Comparison of ENCODE assay signal across 13 mouse cellular contexts in genomic region chrX:94030081-94030480, GRCm38 (mm10).
"Had no signal": no experiment of that assay in that cellular context is flagged by ENCODE, and none has a peak within 500 bp of the region (broad histone marks: within the 10 kb centered on the region; RNA-seq: fewer than 3 reads in every experiment).

No protein-coding gene starts in this region.

- DNase-seq: cerebellum, postnatal 10 days; cerebellum, postnatal 14 days; cerebellum, postnatal 25 days; cerebellum, postnatal 36 days; embryo, embryonic 11 days; forebrain, postnatal 0 days; gastrocnemius, adult 2 months; gastrocnemius, postnatal 10 days; gastrocnemius, postnatal 25 days; gastrocnemius, postnatal 36 days; heart, adult 11 months; heart, adult 18-20 months; heart, adult 2 months had no signal
